ENCODE assay signal across 24 mouse cellular contexts in the genomic region with DNA sequence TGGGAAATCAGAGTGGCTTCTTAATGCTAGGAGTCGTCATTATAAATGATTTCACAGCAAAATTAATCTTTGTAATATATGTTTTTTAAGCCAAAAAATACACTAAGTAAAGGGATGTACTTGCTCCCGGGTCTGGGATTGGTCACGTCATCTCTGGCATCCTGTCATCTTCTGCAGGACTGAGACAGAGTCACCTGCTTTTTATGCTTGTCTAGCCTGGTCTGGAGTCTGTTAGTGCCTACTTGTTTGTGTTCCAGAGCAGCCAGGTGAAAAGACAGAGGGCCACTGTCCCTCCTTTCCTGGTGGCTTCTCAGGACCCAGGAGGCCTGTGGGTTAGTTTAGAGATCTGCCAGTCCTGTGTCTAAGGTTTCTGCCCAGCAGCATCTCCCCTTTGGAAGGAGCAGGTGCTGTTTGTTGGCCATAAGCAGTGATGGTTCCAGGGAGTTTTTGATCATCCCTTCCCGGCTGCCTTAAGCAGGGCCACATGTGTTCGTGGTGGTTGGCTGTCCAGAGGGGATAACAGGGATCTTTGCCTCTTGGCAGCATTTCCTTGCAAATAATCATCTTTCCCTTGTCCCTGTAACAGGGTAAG.
"Had no signal": no experiment of that assay in that cellular context is flagged by ENCODE, and none has a peak within 500 bp of the region (broad histone marks: within the 10 kb centered on the region; RNA-seq: fewer than 3 reads in every experiment).

No protein-coding gene starts in this region.

- H3K27me3 ChIP-seq: intestine, embryonic 15.5 days; limb, embryonic 12.5 days had no signal

- H3K27ac ChIP-seq: gastrocnemius, adult 2 months; heart, embryonic 10.5 days; hindbrain, embryonic 10.5 days; hindbrain, embryonic 14.5 days; intestine, embryonic 15.5 days; limb, embryonic 10.5 days; limb, embryonic 12.5 days had no signal

- H3K36me3 ChIP-seq: heart, embryonic 10.5 days; heart, embryonic 12.5 days; hindbrain, embryonic 10.5 days; intestine, embryonic 15.5 days; limb, embryonic 10.5 days; limb, embryonic 12.5 days had no signal

- H3K4me1 ChIP-seq: intestine, embryonic 15.5 days had no signal

- DNase-seq: gastrocnemius, adult 2 months; gastrocnemius, postnatal 10 days; gastrocnemius, postnatal 25 days; heart, adult 18-20 months; heart, postnatal 10 days; heart, postnatal 4 days; kidney, adult 18-20 months; kidney, adult 8-10 months; kidney, postnatal 10 days; kidney, postnatal 25 days; kidney, postnatal 4 days; liver had no signal

- H3K9me3 ChIP-seq: heart, embryonic 10.5 days; heart, embryonic 12.5 days; hindbrain, embryonic 10.5 days; intestine, embryonic 15.5 days; limb, embryonic 10.5 days; limb, embryonic 12.5 days had no signal

- H3K4me2 ChIP-seq: heart, embryonic 12.5 days; hindbrain, embryonic 14.5 days; intestine, embryonic 15.5 days; limb, embryonic 12.5 days; liver, embryonic 11.5 days had no signal

- ATAC-seq: hindbrain, embryonic 16.5 days; inflammation-experienced regulatory T-cells, adult 6 months; intestine, embryonic 15.5 days; intestine, postnatal 0 days had no signal

- H3K9ac ChIP-seq: heart, embryonic 12.5 days; hindbrain, embryonic 14.5 days; intestine, embryonic 15.5 days; limb, embryonic 12.5 days had no signal

- H3K4me3 ChIP-seq: gastrocnemius, adult 2 months; heart, embryonic 10.5 days; heart, embryonic 12.5 days; hindbrain, embryonic 10.5 days; intestine, embryonic 15.5 days; layer of hippocampus, adult 2 months; limb, embryonic 10.5 days; limb, embryonic 12.5 days had no signal
